Mouse (Mus musculus): ENCODE measurements around the gene Kif18a.

The Kif18a gene

GRCm38 (mm10) chr2:109384019-109384418 is 103.5 kb downstream of the Kif18a start:
- no peak for DNase-seq

GRCm38 (mm10) chr2:109386211-109386610 is 105.7 kb downstream of the Kif18a start:
- DNase-seq, result no peak

DNA sequence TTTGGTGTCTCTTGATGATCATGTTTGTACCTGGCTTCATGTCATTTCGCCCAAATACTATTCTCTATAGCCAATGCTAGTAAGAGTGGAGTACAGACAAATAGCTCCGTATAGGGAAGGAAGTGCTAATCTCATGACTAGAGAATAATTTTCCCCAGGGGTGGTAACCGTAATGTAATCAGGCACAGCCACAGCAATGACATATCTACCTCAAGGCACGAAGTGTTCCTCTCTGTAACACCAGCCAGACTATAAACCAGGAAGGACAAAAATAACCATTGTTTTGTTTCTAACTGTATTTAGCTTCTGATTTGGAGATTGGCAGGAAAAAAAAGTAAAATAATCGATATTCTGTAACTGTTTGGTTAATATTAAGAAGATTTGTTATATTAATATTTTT is 108.2 kb downstream of the Kif18a start:
- DNase-seq, result no peak

GRCm38 (mm10) chr2:109389977-109390376 is 109.4 kb downstream of the Kif18a start:
- no peak for DNase-seq
